Mouse (Mus musculus) spleen, adult 2 months (tissue): ENCODE data around the gene Sec31a.

ENCODE experiments used
- CTCF ChIP-seq: fragments of 200-500 bp; IDR thresholded peaks from 2 replicates; pipeline ENCODE4 v1.5.1; 2011; ENCODE audit warnings: mild to moderate bottlenecking, inconsistent platforms; ENCODE audit not compliant: insufficient read depth, insufficient read length, insufficient replicate concordance; ENCODE audit errors: extremely low read depth
- POLR2A ChIP-seq: fragments of 200-500 bp; IDR thresholded peaks from 2 replicates; pipeline ENCODE4 v1.6.1; 2011; ENCODE audit warnings: low read depth, low read length, inconsistent platforms

- no peak for TF ChIP-seq POLR2A
- no peak for TF ChIP-seq CTCF
These were observed 35.8 kb upstream of the Sec31a start for GRCm38 (mm10) chr5:100451871-100452270.
